Mouse (Mus musculus) left cerebral cortex, adult 2 months (tissue): ENCODE measurements around the gene Igflr1. TPM values are rescaled to one million over a fixed set of nuclear protein-coding genes. Genes with fewer than 3 reads are reported as not detected.

Source experiments
- DNase-seq, 2 experiments: peaks; one replicate each; pipeline ENCODE4 v3.0.0; 2021 to 2022; ENCODE audit warnings: low spot score in 2 of 2, mixed read lengths in 1 of 2; ENCODE audit errors: extremely low spot score in 1 of 2
- H3K27ac ChIP-seq: fragments of 200-600 bp; 2 replicates; pipeline ENCODE4 v1.8.1; 2022
- H3K4me3 ChIP-seq: fragments of 200-600 bp; 2 replicates; pipeline ENCODE4 v1.8.1; 2022
- CTCF ChIP-seq: fragments of 200-600 bp; IDR thresholded peaks from 2 replicates; pipeline ENCODE4 v1.8.1; 2022; ENCODE audit warnings: antibody characterized with exemption, mild to moderate bottlenecking, moderate library complexity
- intact Hi-C: fragments of 180-260 bp; cut with DNase I; formaldehyde crosslinking; loops from one replicate; pipeline ENCODE4 v1.15.1; 2025
- total RNA-seq, 2 experiments: library from RNA; stranded (reverse); gene quantifications; 2 replicates each; pipeline ENCODE4 v1.2.3; 2021

Gene Igflr1
- total RNA-seq, 2 experiments from 2014 or later = 3.8 to 6.6 TPM

DNA sequence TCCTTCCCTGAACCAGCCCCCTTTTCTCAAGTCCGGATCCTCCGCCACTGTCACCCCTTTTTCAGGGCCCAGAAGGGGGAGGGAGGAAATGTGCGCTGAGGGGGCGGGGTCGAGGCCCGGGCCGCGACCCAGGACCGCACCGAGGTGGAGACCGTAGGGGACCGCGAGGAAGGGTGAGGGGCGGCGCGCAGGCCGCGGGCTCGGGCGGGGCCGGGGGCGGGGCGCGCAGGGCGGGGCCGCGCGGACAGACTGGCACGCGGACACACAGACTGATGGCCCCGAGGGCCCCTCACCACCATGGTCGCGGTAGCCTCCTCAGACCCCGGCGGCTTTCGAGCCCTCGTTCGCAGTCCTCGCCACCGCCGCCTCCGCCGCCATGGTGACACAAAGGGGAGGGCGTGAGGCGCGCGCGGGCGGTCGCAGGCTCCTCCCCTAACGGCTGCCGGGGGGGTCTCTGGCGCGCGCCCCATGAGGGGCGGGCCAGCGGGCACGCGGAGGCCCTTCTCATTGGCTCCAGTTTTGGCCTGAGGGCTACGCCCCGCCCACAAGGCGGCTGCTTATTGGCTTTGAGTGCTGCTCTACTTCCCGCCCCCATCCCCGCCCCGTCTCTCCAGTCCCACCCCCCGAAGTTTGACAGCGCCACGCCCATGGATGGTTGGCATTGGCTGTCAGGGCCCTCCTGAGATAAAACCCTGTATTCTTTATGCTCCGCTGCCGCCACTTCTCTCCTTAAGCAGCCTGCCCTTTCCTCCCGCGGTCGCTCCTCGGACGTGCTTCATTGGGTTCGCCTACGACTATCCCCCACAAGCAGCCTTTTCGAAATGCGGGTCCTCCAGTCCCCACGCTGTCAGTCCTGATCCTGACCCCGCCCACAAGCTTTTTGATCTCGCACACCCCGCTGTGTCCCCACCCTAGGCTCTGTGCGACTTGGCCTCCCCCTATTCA, 30.3 kb upstream of the Igflr1 start, which contains the start of gene Arhgap33:
Arhgap33 (minus strand) TSS at position 428 of the 945 bp plus-strand sequence.
- peak; percentile 96 to 97 for DNase-seq
- peak within 1 kb of the TSS; percentile 70 for H3K4me3 ChIP-seq

DNA sequence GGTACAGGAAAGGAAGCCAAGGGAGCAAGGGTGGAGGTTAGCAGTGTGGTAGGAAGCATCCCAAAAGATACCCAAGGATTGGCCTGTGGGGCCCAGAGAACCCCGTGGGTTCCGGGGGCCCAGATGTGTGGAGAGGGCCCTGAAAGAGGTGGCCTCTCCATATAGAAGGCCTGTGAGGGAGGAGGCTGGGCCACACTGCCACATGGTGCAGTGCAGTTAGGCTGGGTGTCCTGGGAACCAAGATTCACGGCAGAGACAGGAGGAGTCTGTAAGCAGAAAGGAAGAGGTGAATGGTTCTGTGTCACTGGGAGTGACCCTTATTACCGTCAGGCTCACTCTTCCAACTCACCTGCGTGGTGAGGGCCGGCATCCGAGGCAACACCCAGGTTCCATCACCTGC, 24.7 kb upstream of the Igflr1 start:
- no peak for TF ChIP-seq CTCF
- intact Hi-C loops = no loop called here
- Histone ChIP-seq H3K4me3 (no peak overlapping the region), H3K27ac (no peak overlapping the region)
- DNase-seq = no peak

More for the DNA sequence above, 30.3 kb upstream of the Igflr1 start, which contains the start of gene Arhgap33:
- TF ChIP-seq CTCF = no peak; the same call in 1 of the 2 replicates
- peak within 1 kb of the TSS; percentile 89 for H3K27ac ChIP-seq
- intact Hi-C loops = no loop called here

- intact Hi-C loops = no loop called here
- no peak for DNase-seq
- TF ChIP-seq CTCF = no peak
- Histone ChIP-seq H3K4me3 (no peak overlapping the region), H3K27ac (no peak overlapping the region)
These were observed 20.9 kb upstream of the Igflr1 start for GRCm38 (mm10) chr7:30544327-30544726.

GRCm38 (mm10) chr7:30549880-30550279, 15.3 kb upstream of the Igflr1 start:
- intact Hi-C loops = loop anchor here (5.0 kb wide), 1 partner anchor 108 kb away; no protein-coding TSS in a partner anchor
- TF ChIP-seq CTCF = no peak
- no peak overlapping the region for H3K27ac ChIP-seq

GRCm38 (mm10) chr7:30550603-30551002, 14.6 kb upstream of the Igflr1 start:
- TF ChIP-seq CTCF = no peak
- intact Hi-C loops = no loop called here
- no peak overlapping the region for H3K4me3 ChIP-seq

More at GRCm38 (mm10) chr7:30549880-30550279, 15.3 kb upstream of the Igflr1 start:
- no peak for DNase-seq
- no peak overlapping the region for H3K4me3 ChIP-seq

DNA sequence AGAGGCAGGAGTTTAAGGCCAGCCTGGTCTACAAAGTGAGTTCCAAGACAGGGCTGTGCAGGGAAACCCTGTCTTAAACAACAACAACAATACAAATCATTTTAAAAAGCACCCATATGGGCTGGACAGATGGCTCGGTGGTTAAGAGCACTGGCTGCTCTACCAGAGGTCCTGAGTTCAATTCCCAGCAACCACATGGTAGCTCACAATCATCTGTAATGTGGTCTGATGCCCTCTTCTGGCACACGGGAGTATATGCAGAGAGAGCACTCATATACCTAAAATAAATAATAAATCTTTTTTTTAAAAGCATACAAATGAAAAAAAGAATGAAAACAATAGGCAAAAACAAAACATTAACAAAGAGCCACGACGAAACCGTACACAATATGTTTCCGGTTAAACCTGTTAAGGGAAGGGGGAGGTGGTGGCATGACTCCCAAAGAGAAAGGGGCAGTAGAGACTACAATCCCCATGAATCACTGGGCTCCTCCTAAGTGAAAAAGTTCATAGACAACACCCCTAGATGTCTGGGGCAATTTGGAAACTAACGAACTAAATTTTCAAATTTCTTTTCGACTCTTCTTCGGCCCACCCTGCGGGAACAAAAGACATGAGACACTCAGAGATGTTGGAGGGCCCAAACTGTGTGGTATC, 13.7 kb upstream of the Igflr1 start:
- Histone ChIP-seq H3K4me3 (peak overlapping the region; percentile 61), H3K27ac (peak overlapping the region; percentile 96)
- peak; percentile 70 for TF ChIP-seq CTCF
- intact Hi-C loops = loop anchor here (2.0 kb wide), 1 partner anchor 61 kb away; no protein-coding TSS in a partner anchor
- DNase-seq = peak in 1 of 2 experiments; percentile 23

More at GRCm38 (mm10) chr7:30550603-30551002, 14.6 kb upstream of the Igflr1 start:
- H3K27ac ChIP-seq = no peak overlapping the region
- no peak for DNase-seq

DNA sequence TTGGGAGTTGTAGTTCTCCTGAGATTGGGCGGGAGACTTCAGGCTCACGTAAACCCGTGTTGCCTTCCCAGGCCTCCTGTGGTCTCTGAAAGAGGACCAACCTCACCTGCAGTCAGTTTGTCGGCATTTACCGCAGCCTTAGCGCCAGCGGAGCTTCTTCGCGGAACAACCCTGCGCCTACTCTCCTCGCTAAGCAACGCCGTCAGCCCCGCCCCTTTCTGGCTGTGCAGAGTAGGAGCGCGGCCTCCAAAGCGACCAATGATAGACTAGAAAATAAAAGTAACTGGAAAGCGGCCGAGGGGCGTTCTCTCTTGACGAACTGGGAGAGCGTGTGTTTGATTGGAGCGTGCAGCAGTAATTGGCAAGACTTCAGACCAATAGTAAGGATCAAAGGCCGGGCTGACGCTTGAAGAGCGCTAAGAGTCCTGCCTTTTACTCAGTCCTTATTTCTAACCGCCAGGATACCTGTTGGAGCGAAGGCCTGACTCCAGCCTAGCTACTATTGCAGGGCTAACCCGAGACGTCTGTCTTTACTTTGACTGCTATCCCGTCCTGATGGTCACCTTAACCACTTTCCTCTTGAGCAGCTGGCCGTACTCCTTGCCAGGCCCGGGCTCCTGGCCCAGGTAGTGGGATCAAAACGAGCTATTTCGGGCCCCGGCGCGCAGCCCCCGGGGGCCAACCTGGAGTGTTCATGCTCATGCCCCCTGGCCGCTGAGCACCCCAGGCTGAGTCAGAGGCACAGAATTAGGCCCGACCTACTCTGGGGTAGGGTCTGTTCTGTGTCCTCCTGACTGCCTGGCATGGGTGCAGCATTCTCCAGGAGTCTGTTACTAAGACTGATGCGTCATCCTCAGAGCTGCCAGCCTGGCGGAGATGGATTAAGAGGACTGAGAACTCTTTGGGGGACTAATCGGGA, 12.9 kb upstream of the Igflr1 start, which contains the start of the genes Hspb6 and Proser3:
Hspb6 (plus strand) TSS at position 77 of the 919 bp plus-strand sequence.
Proser3 (minus strand) TSS at position 198 of the 919 bp plus-strand sequence.
- TF ChIP-seq CTCF = no peak; the same call in 1 of the 2 replicates
- intact Hi-C loops = loop anchor here (2.0 kb wide), 1 partner anchor 62 kb away; no protein-coding TSS in a partner anchor
- peak; percentile 91 to 95 for DNase-seq
- Histone ChIP-seq H3K27ac (peak within 1 kb of the TSS; percentile 96), H3K4me3 (peak within 1 kb of the TSS; percentile 61)

DNA sequence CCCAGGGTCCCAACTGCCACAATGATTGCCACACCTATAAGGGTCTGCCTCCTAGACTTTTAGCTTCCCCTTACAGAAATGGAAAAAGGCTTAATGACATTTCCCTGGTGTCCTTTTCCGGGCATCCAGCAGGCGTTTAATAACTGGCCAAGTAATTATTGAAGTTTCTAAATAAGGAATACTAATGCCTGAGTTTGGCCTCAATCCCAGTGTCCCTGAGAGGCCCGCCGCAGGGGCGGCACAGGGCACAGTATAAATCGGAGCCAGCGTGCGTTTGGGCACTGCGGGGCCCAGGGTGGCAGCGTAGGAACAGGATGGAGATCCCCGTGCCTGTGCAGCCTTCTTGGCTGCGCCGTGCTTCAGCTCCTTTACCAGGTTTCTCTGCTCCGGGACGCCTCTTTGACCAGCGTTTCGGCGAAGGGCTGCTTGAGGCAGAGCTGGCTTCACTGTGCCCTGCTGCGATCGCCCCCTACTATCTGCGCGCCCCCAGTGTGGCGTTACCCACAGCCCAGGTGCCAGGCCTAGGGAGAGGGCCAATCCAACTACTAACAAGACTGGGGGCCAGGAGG, 12.1 kb upstream of the Igflr1 start:
- DNase-seq = no peak
- H3K4me3 ChIP-seq = peak overlapping the region; percentile 61
- no peak; the same call in 1 of the 2 replicates for TF ChIP-seq CTCF
- H3K27ac ChIP-seq = peak overlapping the region; percentile 79
- intact Hi-C loops = loop anchor here (2.0 kb wide), 1 partner anchor 62 kb away; no protein-coding TSS in a partner anchor

GRCm38 (mm10) chr7:30553810-30554584, 11.2 kb upstream of the Igflr1 start:
- intact Hi-C loops = loop anchor here (2.0 kb wide), 1 partner anchor 63 kb away; no protein-coding TSS in a partner anchor
- no peak overlapping the region for H3K4me3 ChIP-seq
- no peak overlapping the region for H3K27ac ChIP-seq
- no peak for TF ChIP-seq CTCF
- no peak for DNase-seq
